Mouse (Mus musculus): ENCODE measurements around the gene Scamp3.
"Not testable (repeated sequence)": the region's sequence is repeated elsewhere in the genome, so short reads cannot be mapped to it uniquely, and the experiment has no call there.

Gene Scamp3

GRCm38 (mm10) chr3:89199839-89200238, 22.6 kb downstream of the Scamp3 start:
- DNase-seq (ENCODE audit: extremely low spot score) = no peak

DNA sequence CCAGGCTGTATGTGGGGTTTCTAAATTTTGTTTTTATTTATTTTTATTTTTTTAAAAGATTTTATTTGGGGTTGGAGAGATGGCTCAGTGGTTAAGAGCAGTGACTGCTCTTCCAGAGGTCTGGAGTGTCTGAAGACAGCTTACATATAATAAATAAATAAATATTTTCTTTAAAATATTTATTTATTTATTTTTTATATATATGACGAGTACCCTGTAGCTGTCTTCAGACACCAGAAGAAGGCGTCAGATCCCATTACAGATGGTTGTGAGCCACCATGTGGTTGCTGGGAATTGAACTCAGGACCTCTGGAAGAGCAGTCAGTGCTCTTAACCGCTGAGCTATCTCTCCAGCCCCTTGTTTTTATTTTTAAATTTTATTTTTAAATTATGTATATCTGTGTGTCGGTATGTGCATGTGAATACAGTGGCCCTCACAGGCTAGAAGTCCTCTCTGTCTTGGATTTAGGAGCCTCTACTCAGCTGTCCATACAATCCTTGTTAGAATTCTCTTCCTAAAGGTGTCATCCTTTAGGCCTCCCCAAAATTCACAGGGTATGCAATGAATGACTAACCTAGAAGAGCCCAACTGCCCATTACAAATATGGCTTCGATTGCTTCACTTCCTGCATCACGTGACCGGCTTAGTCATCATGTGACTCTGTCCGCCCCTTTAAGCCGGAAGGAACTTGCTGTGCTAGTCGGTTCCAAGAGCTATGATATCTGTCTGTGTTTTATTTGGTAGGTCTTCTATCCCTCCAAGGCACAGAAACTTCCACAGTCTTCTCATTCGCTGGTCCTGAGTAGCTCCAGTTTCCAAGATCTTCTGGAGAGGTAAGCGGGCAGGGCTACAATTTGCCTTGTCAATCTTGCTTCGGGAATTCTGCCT, 25.2 kb downstream of the Scamp3 start, which contains the start of gene Gba:
Gene Gba (plus strand): TSS at position 676 of the 889 bp plus-strand sequence.
- DNase-seq (ENCODE audit: extremely low spot score) = peak; percentile 89

GRCm38 (mm10) chr3:89203142-89203514, 25.9 kb downstream of the Scamp3 start:
- no peak for DNase-seq (ENCODE audit: extremely low spot score)

DNA sequence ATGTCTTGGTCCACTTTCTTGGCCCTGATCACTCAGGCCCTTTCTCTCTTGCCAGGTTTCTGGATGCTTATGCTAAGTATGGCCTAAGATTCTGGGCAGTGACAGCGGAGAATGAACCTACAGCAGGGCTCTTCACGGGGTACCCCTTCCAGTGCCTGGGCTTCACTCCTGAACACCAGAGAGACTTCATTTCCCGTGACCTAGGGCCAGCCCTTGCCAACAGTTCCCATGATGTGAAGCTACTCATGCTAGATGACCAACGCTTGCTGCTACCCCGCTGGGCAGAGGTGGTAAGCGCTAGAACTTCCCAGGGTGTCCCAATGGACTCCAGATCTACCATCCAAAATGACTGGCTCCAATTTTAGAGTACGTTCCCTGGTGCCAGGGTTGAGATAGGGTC, 28.8 kb downstream of the Scamp3 start:
- no peak for DNase-seq (ENCODE audit: extremely low spot score)

DNA sequence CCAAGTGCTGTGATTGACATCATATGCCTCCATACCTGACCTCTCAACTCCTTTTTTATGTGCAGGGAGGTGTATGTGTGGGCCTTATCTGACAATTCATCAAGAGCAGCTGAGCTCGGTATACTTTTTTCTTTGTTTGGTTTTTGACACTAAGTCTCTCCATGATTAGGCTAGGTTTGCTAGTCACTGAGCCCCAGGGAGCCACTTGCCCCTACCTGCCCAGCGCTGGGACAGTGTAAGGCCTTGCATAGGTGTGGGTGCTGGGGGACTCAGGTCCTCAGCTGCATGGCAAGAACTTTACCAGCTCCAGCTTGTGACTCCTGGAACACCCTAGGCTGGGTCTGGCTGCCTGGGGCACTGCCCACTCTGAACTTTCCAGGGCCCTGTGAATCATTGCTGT, 29.4 kb downstream of the Scamp3 start:
- DNase-seq (ENCODE audit: extremely low spot score) = no peak

DNA sequence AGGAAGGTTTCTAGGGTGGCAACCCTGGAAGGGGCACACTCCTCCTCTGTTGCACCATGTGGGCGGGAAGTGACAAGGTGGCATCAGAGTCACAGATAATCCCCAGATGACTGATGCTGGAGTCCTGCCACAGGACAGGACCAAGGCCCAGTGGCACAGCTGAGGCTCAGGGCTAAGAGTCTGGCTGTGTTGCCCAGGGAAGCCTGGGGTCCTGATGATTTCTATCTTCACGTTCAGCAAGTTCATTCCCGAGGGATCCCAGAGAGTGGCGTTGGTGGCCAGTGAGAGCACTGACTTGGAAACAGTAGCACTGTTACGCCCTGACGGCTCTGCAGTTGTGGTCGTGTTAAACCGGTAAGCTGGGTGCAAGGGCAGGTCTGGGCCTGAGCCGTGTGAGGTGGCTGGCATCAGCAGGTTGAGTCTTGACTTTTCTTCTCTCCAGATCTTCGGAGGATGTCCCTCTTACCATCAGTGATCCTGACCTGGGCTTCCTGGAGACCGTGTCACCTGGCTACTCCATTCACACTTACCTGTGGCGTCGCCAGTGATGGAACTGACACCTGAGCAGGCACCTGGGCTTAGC, 30.9 kb downstream of the Scamp3 start:
- DNase-seq (ENCODE audit: extremely low spot score) = no peak

GRCm38 (mm10) chr3:89208736-89209135, 31.5 kb downstream of the Scamp3 start:
- no peak for DNase-seq (ENCODE audit: extremely low spot score)

DNA sequence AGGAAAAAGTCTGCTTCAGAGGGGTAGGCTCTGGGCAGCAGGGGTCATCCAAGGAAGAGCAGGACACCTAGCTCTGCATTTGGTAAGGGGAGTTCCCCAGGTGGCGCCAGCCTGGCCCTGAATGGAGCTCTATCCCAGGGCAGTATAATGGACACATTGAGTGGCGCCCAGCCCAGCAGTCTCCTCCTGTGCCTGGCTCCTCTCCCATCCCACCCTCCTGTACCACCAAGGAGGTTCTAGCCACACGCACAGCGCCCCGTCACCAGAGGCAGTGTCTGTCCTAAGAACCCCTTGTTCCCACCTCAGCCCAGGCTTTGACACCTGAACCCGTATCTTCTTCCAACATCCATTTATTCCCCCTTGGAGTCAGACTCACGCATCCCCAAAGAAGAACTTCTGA, 32.5 kb downstream of the Scamp3 start:
- DNase-seq (ENCODE audit: extremely low spot score) = no peak

- DNase-seq (ENCODE audit: extremely low spot score) = no peak
Observed at GRCm38 (mm10) chr3:89210162-89210561, 32.9 kb downstream of the Scamp3 start.

GRCm38 (mm10) chr3:89210731-89211130, 33.5 kb downstream of the Scamp3 start:
- no peak for DNase-seq (ENCODE audit: extremely low spot score)

DNA sequence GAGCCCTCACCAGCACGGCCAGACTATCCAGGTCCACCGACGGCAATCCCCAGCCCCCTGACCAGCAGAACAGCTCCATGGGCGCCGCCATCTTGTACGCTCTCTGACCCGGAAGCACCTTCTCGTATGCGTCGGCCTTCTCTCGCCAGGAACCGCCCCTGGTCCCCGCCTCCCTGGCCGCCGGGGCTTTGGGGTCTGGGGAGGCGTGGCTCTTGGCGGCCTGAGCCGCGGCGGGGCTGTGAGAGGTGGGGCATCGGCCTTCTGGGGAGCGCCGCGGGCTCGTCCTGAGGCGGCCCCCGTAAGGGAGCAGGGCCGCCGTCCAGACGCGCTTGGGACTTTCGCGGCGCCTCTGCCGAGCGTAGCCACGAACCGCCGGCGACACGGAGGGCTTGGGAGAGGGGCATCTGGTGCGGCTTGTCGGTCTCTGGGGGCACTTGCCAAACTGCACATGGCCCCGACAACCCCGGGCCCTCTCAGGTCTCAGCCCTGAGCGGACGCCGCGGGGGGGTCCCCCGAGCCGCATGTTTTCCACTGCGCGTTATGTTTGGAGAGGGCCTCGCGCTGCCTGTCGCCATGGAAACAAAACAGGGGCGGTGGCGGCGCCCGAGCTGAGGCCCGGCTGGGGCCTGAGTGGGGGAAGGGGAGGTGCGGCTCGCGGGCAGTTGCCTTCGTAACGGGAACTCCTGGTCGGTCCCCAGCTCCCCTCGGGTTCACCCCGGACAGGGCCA, 36.7 kb downstream of the Scamp3 start:
- peak; percentile 96 for DNase-seq (ENCODE audit: extremely low spot score)

DNA sequence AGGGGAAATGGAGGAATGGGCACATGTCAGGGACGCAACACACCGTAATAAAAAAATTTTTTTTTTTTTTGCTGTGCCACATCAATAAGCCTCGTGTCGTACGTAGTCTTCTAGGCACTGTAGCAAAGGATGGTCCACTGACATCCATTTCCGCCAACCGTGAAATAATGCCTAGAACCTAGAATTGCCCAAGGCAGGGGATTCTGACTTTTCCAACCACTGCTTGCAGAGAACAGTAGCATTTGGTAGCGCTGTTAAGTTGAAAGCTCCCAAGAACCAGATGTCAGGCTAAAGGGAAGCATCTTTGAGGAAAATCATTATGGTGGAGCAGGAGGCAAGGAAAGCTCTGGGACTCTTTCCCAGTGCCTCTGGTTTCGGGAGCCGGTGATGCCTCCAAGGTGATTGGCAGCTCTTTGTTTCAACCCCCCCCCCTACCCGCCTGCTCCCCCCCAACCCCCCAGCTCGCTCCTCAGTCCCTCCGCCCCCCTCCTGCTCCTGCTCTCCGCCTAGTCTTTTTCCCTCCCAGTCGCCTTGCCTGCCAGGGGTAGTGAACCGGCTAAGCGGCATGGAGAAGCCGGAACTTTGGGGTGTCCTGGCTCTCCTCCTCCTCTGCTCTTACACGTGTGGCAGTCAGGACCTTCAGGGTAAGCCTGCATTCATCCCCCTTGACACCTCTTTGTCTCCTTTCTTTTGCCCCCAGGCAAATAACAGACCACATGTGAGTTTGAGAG, 37.6 kb downstream of the Scamp3 start, which contains the start of gene Thbs3:
Gene Thbs3 (plus strand): TSS at position 500 of the 731 bp plus-strand sequence.
- peak; percentile 68 for DNase-seq (ENCODE audit: extremely low spot score)

GRCm38 (mm10) chr3:89215853-89216252, 38.6 kb downstream of the Scamp3 start:
- DNase-seq (ENCODE audit: extremely low spot score) = peak; percentile 85

- DNase-seq (ENCODE audit: extremely low spot score) = not testable (repeated sequence)
Observed at GRCm38 (mm10) chr3:89216407-89216806, 39.1 kb downstream of the Scamp3 start.

DNA sequence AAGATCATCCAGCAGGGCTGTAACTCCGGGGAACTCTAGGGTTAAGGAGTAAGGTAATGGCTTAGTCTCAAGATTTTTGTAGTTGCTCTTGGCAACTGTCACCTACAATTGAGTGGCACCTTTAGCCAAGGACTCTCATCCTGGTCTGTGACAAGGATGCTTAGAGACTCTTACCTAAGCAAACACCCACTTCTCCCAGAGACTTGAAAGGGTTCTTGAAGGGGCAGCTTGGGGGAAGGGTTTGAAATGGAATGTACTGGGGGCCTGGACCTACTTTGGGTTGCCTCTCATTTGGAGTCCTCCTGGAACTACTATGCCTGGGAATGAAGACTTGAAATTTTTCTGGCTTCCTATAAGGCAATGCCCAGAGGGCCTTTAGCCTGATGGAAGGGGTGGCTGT, 41.0 kb downstream of the Scamp3 start:
- no peak for DNase-seq (ENCODE audit: extremely low spot score)

DNA sequence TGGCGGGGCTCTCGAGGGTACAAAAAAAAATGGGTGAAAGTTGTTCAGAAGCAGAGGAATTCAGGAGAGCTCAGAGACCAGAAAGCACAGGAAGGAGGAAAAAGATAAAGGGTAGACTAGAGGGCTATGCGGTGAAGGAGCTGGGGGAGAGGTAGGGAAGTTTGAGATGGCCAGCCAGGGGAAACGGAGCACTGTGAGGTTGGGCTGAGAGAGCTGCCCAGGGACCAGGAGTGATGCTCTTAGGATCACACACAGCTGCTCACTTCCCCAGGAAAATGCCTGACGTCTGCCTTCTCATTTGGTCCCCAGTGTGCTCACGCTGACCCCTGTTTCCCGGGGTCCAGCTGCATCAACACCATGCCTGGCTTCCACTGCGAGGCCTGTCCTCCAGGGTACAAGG, 42.3 kb downstream of the Scamp3 start:
- no peak for DNase-seq (ENCODE audit: extremely low spot score)

GRCm38 (mm10) chr3:89221167-89221566, 43.9 kb downstream of the Scamp3 start:
- no peak for DNase-seq (ENCODE audit: extremely low spot score)

DNA sequence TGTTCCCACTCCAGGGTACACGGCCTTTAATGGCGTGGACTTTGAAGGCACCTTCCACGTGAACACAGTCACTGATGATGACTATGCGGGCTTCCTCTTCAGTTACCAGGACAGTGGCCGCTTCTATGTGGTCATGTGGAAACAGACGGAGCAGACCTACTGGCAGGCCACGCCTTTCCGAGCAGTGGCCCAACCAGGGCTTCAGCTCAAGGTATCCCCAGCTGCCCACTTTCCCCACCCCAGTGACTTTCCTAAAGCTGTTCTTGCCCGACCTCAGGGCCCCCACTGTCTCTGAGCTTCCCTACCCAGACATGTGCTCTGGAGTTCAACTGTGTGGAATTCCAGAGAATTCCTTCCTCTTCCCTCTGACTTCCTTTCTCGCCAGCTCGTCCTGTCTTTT, 47.5 kb downstream of the Scamp3 start:
- no peak for DNase-seq (ENCODE audit: extremely low spot score)

DNA sequence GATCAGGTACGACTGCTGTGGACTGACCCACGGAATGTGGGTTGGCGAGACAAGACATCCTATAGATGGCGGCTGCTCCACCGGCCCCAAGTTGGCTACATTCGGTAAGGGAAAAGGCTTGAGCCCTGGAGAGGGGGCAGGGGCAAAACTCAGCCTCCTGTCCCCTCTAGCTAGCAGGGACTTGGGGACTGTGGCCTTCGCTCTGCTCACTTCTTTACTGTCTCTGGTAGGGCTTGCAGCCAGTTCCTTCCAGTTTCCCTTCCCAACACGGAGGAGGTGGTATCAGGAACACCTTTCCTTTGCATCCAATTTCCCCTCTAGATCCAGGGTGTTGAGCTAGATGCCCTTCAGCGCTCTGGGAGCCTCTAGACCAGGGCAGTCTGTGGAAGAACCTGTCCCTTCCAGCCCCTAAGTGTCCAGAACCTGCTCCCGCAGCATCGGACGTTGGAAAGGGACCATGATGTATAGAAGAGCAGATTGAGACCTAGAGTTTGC, 48.1 kb downstream of the Scamp3 start:
- no peak for DNase-seq (ENCODE audit: extremely low spot score)

DNA sequence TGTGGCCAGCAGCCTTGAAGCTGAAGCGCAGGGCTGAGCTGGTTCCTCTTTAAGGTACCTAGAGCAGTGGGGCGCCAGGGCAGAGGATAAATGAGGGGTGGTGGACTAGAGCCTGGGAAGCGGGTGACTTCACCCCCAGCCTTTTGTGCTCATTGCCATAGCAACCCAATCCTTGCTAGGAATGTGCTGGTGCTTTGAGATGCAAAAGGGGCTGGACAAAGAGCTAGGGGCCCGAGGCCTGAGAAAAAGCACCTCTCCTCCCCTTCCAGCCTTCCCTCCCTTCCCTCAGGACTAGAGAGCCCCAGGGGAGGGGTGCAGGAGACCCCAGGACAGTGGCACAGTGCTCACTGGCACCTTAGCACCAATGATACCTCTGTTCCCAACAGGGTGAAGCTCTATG, 48.6 kb downstream of the Scamp3 start:
- peak; percentile 81 for DNase-seq (ENCODE audit: extremely low spot score)

GRCm38 (mm10) chr3:89226361-89226760, 49.1 kb downstream of the Scamp3 start:
- no peak for DNase-seq (ENCODE audit: extremely low spot score)

DNA sequence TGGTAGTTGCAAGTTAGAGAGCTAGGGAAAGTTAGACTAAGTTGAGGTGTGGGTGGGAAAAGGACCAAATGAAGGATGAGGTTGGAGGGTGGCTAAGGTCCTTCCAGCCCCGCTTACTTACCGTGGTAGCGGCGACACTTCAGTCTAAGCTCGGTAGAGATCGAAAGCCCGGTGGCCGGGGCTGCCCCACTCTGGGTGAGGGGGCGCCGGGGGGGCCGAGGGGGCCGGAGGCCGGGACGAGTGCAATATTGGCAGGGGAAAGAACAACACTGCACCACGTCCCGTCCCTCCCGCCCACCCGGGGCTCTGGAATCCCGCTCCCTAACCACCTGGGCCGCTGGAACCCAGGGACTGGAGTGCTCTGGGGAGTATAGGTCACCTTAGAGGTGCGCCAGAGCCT, 49.6 kb downstream of the Scamp3 start, which contains the start of gene Mtx1:
Gene Mtx1 (minus strand): TSS at position 189 of the 400 bp plus-strand sequence.
- no peak for DNase-seq (ENCODE audit: extremely low spot score)
